Mouse (Mus musculus) heart, adult 2 months (tissue): ENCODE results near the gene Ddrgk1.

Experiments used
- CTCF ChIP-seq: fragments of 200-600 bp; IDR thresholded peaks from 2 replicates; pipeline ENCODE4 v1.8.1; 2022; ENCODE audit warnings: antibody characterized with exemption, mild to moderate bottlenecking, moderate library complexity
- EP300 ChIP-seq: fragments of 200-500 bp; IDR thresholded peaks from 2 replicates; pipeline ENCODE4 v1.6.1; 2011; ENCODE audit warnings: low read depth, low read length, control low read depth; ENCODE audit not compliant: insufficient read depth
- POLR2A ChIP-seq: fragments of 200-500 bp; IDR thresholded peaks from 2 replicates; pipeline ENCODE4 v1.6.1; 2011; ENCODE audit warnings: mild to moderate bottlenecking, low read depth, low read length, control low read depth; ENCODE audit not compliant: insufficient read depth

DNA sequence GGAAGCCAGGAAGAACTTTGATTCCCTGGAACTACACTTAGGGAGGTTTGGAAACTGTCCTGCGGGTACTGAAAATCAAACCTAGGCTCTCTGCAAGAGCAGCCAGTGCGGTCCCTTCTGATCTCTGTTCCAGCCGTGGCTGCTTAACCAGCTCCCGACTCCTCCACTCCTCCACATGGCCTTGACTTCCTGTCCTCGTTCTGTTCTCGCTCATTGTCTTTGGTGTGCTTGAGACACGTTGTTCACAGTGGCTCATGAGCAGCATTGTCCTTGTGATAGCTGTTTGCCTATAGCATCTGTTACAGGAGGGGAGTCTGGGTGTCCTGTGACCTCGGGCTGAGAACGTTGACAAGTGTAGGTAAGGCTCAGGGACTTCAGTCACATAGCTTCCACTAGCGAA, 12.8 kb upstream of the Ddrgk1 start:
- TF ChIP-seq CTCF (no peak), EP300 (no peak), POLR2A (no peak)
